Mouse (Mus musculus) heart, embryonic 10.5 days (tissue): ENCODE measurements around the gene Hist3h2ba. TPM values are rescaled to one million over a fixed set of nuclear protein-coding genes. Genes with fewer than 3 reads are reported as not detected.

Experiments
- DNase-seq: peaks from one replicate; pipeline ENCODE4 v3.0.0-alpha.2; 2017; ENCODE audit warnings: low spot score
- H3K27ac ChIP-seq: fragments of 300-500 bp; sonication (generic); 2 replicates; pipeline ENCODE4 v1.5.1; 2016; ENCODE audit warnings: mild to moderate bottlenecking
- H3K27me3 ChIP-seq: fragments of 300-500 bp; sonication (generic); 2 replicates; pipeline ENCODE4 v1.6.1; 2016; ENCODE audit warnings: mild to moderate bottlenecking; ENCODE audit not compliant: poor library complexity, insufficient read depth, severe bottlenecking
- H3K36me3 ChIP-seq: fragments of 300-500 bp; sonication (generic); 2 replicates; pipeline ENCODE4 v1.6.1; 2016; ENCODE audit warnings: mild to moderate bottlenecking, moderate library complexity
- H3K4me1 ChIP-seq: fragments of 300-500 bp; sonication (generic); 2 replicates; pipeline ENCODE4 v1.6.1; 2016; ENCODE audit warnings: mild to moderate bottlenecking
- H3K4me3 ChIP-seq: fragments of 300-500 bp; sonication (generic); 2 replicates; pipeline ENCODE4 v1.5.1; 2016; ENCODE audit warnings: mild to moderate bottlenecking, moderate library complexity
- H3K9me3 ChIP-seq: fragments of 300-500 bp; sonication (generic); 2 replicates; pipeline ENCODE4 v1.6.1; 2016; ENCODE audit warnings: mild to moderate bottlenecking, moderate library complexity
- WGBS: fragments of 180-500 bp; shearing (Covaris S2); methylation state at CpG from one replicate; pipeline ENCODE4 v1.1.7; 2016; 5-methylcytosine and 5-hydroxymethylcytosine counted together
- polyA plus RNA-seq: library from polyadenylated mRNA; unstranded; fragments of >200 nt; fragmentation: Nextera tagmentation; extraction: Ambion mirVana; gene quantifications from 2 replicates; pipeline ENCODE4 v1.2.1, GENCODE M21; 2016

Hist3h2ba gene
- polyA plus RNA-seq, 1 experiment from 2014 or later, result 9.8 TPM

- Histone ChIP-seq H3K4me1 (peaks cover 29% of the 10 kb centered on the region), H3K27ac (no peak overlapping the region), H3K4me3 (peak overlapping the region; percentile 57), H3K27me3 (peaks cover 31% of the 10 kb centered on the region), H3K36me3 (peaks cover 12% of the 10 kb centered on the region; the same call in 1 of the 2 replicates), H3K9me3 (0 out of 2 replicates have a peak, but pooled peaks cover 4% of the 10 kb centered on the region)
- 41% methylated on average over 15 of the region's 15 CpGs for WGBS
- no peak for DNase-seq
Observed at GRCm38 (mm10) chr11:58959186-58959825, 10.6 kb downstream of the Hist3h2ba start.

DNA sequence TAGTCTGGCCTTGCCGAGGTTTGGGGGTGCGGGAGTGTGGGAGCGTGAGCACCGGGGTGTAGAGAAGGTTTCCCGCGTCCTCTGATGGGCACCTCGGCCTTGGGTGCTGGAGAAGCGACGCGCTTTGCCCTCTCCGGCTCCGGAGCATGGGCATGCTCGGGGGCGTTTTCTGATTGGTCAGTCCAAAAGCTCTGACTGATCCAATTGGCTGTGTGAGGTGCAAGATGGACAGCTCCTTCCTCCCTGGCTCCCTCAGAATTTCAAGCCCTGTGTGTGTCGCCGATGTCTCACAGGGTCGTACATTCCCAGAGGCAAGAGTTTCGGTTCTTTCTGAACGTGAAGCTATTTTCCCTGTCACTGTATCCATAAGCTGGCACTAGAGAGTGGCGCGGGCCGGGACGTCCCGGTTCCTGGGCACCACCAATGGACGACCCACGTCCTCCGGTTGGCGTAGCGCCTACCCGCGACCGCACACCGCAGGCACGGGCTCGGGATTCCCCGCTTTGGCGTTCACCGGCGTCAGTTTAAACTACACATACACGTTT is 11.3 kb downstream of the Hist3h2ba start:
- peak; percentile 95 for DNase-seq
- Histone ChIP-seq H3K4me3 (peak overlapping the region; percentile 57), H3K36me3 (peaks cover 12% of the 10 kb centered on the region; the same call in 1 of the 2 replicates), H3K27ac (peak overlapping the region; percentile 33; the same call in 1 of the 2 replicates), H3K27me3 (peaks cover 31% of the 10 kb centered on the region), H3K9me3 (0 out of 2 replicates have a peak, but pooled peaks cover 4% of the 10 kb centered on the region), H3K4me1 (peaks cover 34% of the 10 kb centered on the region)
- WGBS, result 4% methylated on average over 40 of the region's 40 CpGs

GRCm38 (mm10) chr11:58961364-58962177 is 12.9 kb downstream of the Hist3h2ba start:
- Histone ChIP-seq H3K4me1 (peaks cover 37% of the 10 kb centered on the region), H3K9me3 (0 out of 2 replicates have a peak, but pooled peaks cover 4% of the 10 kb centered on the region), H3K27ac (no peak overlapping the region), H3K4me3 (peak overlapping the region; percentile 30), H3K27me3 (peaks cover 31% of the 10 kb centered on the region), H3K36me3 (peaks cover 11% of the 10 kb centered on the region; the same call in 1 of the 2 replicates)
- DNase-seq, result no peak
- WGBS, result 47% methylated on average over 50 of the region's 50 CpGs

GRCm38 (mm10) chr11:58963543-58963942 is 14.8 kb downstream of the Hist3h2ba start:
- WGBS, result 30% methylated on average over 17 of the region's 17 CpGs
- H3K36me3 ChIP-seq, result peaks cover 6% of the 10 kb centered on the region

DNA sequence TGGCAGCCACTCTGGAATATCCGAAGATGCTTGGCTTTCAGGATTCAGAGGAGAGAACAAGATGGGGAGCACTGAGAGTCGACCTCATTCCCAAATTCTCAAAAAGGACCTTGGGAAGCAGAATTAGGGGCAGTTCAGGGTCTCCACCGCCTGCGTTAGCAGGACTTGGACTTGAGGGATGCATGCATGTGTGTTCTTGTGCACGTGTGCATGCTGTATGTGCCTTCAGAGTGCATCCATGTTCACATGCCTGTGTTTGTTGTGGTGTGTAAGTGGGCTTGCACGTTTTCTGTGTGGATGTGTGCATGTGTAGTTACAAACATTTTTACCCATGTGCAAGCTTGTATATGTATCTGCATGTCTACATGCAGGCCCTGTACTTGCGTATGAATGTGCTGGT is 15.5 kb downstream of the Hist3h2ba start:
- peaks cover 7% of the 10 kb centered on the region for H3K36me3 ChIP-seq
- WGBS, result 87% methylated on average over 7 of the region's 7 CpGs

More at GRCm38 (mm10) chr11:58963543-58963942, 14.8 kb downstream of the Hist3h2ba start:
- H3K4me1 ChIP-seq, result peaks cover 32% of the 10 kb centered on the region
- no peak overlapping the region for H3K27ac ChIP-seq
- no peak overlapping the region for H3K4me3 ChIP-seq
- H3K27me3 ChIP-seq, result peaks cover 31% of the 10 kb centered on the region
- 0 out of 2 replicates have a peak, but pooled peaks cover 4% of the 10 kb centered on the region for H3K9me3 ChIP-seq
- DNase-seq, result no peak

GRCm38 (mm10) chr11:58965001-58965760 is 16.5 kb downstream of the Hist3h2ba start:
- peak overlapping the region; percentile 64 for H3K27ac ChIP-seq
- H3K27me3 ChIP-seq, result peaks cover 31% of the 10 kb centered on the region
- no peak for DNase-seq
- WGBS, result 42% methylated on average over 12 of the region's 12 CpGs
- peaks cover 34% of the 10 kb centered on the region for H3K4me1 ChIP-seq
- H3K36me3 ChIP-seq, result peaks cover 7% of the 10 kb centered on the region
- H3K9me3 ChIP-seq, result 0 out of 2 replicates have a peak, but pooled peaks cover 4% of the 10 kb centered on the region
- H3K4me3 ChIP-seq, result peak overlapping the region; percentile 27; the same call in 1 of the 2 replicates

More for the DNA sequence above, 15.5 kb downstream of the Hist3h2ba start:
- H3K27me3 ChIP-seq, result peaks cover 31% of the 10 kb centered on the region
- DNase-seq, result no peak
- H3K4me1 ChIP-seq, result peaks cover 32% of the 10 kb centered on the region
- no peak overlapping the region for H3K27ac ChIP-seq
- 0 out of 2 replicates have a peak, but pooled peaks cover 4% of the 10 kb centered on the region for H3K9me3 ChIP-seq
- no peak overlapping the region for H3K4me3 ChIP-seq

- H3K27ac ChIP-seq, result no peak overlapping the region
- peaks cover 22% of the 10 kb centered on the region for H3K36me3 ChIP-seq
- H3K4me1 ChIP-seq, result peaks cover 53% of the 10 kb centered on the region
- peaks cover 19% of the 10 kb centered on the region for H3K27me3 ChIP-seq
- H3K9me3 ChIP-seq, result no peaks in the 10 kb centered on the region
- DNase-seq, result no peak
- no peak overlapping the region for H3K4me3 ChIP-seq
- WGBS, result 94% methylated on average over 1 of the region's 1 CpGs
Observed at GRCm38 (mm10) chr11:58967346-58967745, 18.6 kb downstream of the Hist3h2ba start.

DNA sequence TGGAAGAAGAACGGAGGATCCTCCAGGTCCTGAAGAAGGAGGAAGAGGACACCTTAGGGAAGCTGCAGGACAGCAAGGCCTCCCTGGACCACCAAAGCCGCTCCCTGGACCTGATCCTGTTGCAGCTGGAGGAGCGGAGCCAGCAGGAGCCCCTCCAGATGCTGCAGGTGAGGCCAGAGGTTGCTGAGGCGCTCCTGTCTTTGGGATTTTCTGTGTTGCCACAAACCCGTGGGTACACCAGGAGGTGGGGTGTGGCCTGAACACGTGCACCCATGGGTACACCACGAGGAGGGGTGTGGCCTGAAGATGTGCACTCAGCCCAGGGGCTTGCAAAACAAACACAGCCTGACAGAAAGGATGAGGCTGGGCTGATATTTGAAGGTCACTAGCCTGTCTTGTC is 19.8 kb downstream of the Hist3h2ba start:
- Histone ChIP-seq H3K36me3 (peaks cover 27% of the 10 kb centered on the region), H3K9me3 (no peaks in the 10 kb centered on the region), H3K27ac (no peak overlapping the region), H3K27me3 (peaks cover 7% of the 10 kb centered on the region; the same call in 1 of the 2 replicates), H3K4me3 (no peak overlapping the region), H3K4me1 (peaks cover 54% of the 10 kb centered on the region)
- DNase-seq, result no peak
- WGBS, result 81% methylated on average over 7 of the region's 7 CpGs

- H3K4me1 ChIP-seq, result peaks cover 56% of the 10 kb centered on the region
- peaks cover 29% of the 10 kb centered on the region for H3K36me3 ChIP-seq
- no peak overlapping the region for H3K4me3 ChIP-seq
- 69% methylated on average over 8 of the region's 8 CpGs for WGBS
- H3K27ac ChIP-seq, result no peak overlapping the region
- DNase-seq, result no peak
- no peaks in the 10 kb centered on the region for H3K9me3 ChIP-seq
- H3K27me3 ChIP-seq, result peaks cover 3% of the 10 kb centered on the region; the same call in 1 of the 2 replicates
Observed at GRCm38 (mm10) chr11:58969027-58969426, 20.3 kb downstream of the Hist3h2ba start.

GRCm38 (mm10) chr11:58969659-58970058 is 20.9 kb downstream of the Hist3h2ba start:
- Histone ChIP-seq H3K9me3 (no peaks in the 10 kb centered on the region), H3K27ac (no peak overlapping the region), H3K36me3 (peaks cover 35% of the 10 kb centered on the region), H3K4me1 (peaks cover 61% of the 10 kb centered on the region), H3K4me3 (no peak overlapping the region), H3K27me3 (no peaks in the 10 kb centered on the region; the same call in 1 of the 2 replicates)
- 72% methylated on average over 6 of the region's 6 CpGs for WGBS
- DNase-seq, result no peak

DNA sequence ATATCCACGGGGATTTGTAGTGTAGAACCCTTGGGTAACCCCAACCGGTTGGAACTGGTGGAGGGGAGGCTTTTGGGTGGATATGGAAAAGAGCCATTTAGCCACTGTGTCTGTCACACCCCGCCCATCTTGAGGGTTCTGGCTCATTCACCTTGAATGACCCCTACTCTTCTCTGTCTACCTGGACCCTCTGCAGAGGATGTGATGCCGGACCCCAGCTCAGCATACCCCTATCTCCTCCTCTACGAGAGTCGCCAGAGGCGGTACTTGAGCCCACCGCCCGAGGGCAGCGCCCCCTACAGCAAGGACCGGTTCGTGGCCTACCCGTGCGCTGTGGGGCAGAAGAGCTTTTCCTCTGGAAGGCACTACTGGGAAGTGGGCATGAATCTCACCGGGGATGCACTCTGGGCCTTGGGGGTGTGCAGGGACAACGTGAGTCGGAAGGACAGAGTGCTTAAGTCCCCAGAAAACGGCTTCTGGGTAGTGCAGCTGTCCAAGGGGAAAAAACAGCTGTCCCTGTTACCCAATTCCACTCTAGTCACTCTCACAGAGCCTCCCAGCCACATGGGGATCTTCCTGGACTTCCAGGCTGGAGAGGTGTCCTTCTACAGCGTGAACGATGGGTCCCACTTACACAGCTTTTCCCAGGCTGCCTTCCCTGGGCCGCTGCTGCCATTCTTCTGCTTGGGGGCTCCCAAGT is 22.3 kb downstream of the Hist3h2ba start:
- 84% methylated on average over 21 of the region's 21 CpGs for WGBS
- Histone ChIP-seq H3K36me3 (peaks cover 37% of the 10 kb centered on the region), H3K27ac (0 out of 2 replicates have a peak overlapping the region, but pooled peaks have one; percentile 36), H3K9me3 (no peaks in the 10 kb centered on the region), H3K4me3 (no peak overlapping the region), H3K27me3 (no peaks in the 10 kb centered on the region), H3K4me1 (peaks cover 52% of the 10 kb centered on the region)
- no peak for DNase-seq
